Mouse (Mus musculus) spleen, adult 2 months (tissue): Measurements from ENCODE around the gene Tsc2. TPM values are rescaled to one million over a fixed set of nuclear protein-coding genes. Genes with fewer than 3 reads are reported as not detected.

Source experiments
- DNase-seq, 2 experiments: peaks; one replicate each; pipeline versions ENCODE4 v3.0.0 to v3.0.0-alpha.2; 2012 to 2021; ENCODE audit warnings: low spot score in 2 of 2, low read depth in 1 of 2
- H3K27ac ChIP-seq: fragments of 200-500 bp; 2 replicates; pipeline ENCODE4 v1.5.1; 2012; ENCODE audit warnings: low read length, inconsistent platforms; ENCODE audit not compliant: insufficient read depth
- H3K27me3 ChIP-seq: fragments of 200-500 bp; 2 replicates; pipeline ENCODE4 v1.6.1; 2012; ENCODE audit warnings: mild to moderate bottlenecking, moderate library complexity, low read length, inconsistent platforms; ENCODE audit not compliant: control insufficient read depth, insufficient read depth
- H3K36me3 ChIP-seq: fragments of 200-500 bp; 2 replicates; pipeline ENCODE4 v1.6.1; 2012; ENCODE audit warnings: mild to moderate bottlenecking, low read length, inconsistent platforms; ENCODE audit not compliant: control insufficient read depth, insufficient read depth
- H3K4me1 ChIP-seq: fragments of 200-500 bp; 2 replicates; pipeline ENCODE4 v1.6.1; 2011; ENCODE audit warnings: inconsistent platforms; ENCODE audit not compliant: control insufficient read depth, insufficient read depth, insufficient read length
- H3K4me3 ChIP-seq: fragments of 200-500 bp; 2 replicates; pipeline ENCODE4 v1.5.1; 2011; ENCODE audit warnings: mild to moderate bottlenecking, inconsistent platforms; ENCODE audit not compliant: insufficient read depth, insufficient read length; ENCODE audit errors: extremely low read depth
- CTCF ChIP-seq: fragments of 200-500 bp; IDR thresholded peaks from 2 replicates; pipeline ENCODE4 v1.5.1; 2011; ENCODE audit warnings: mild to moderate bottlenecking, inconsistent platforms; ENCODE audit not compliant: insufficient read depth, insufficient read length, insufficient replicate concordance; ENCODE audit errors: extremely low read depth
- POLR2A ChIP-seq: fragments of 200-500 bp; IDR thresholded peaks from 2 replicates; pipeline ENCODE4 v1.6.1; 2011; ENCODE audit warnings: low read depth, low read length, inconsistent platforms
- WGBS: fragments of 180-500 bp; shearing (Covaris S2); methylation state at CpG from one replicate; pipeline ENCODE4 v1.1.7; 2018; 5-methylcytosine and 5-hydroxymethylcytosine counted together
- polyA plus RNA-seq: library from polyadenylated mRNA; depleted of rRNA; stranded (reverse); fragments of >200 nt; gene quantifications from 2 replicates; pipeline ENCODE4 v1.2.3, GENCODE M21; 2012

Gene Tsc2
- polyA plus RNA-seq, 1 experiment = 86.1 TPM

DNA sequence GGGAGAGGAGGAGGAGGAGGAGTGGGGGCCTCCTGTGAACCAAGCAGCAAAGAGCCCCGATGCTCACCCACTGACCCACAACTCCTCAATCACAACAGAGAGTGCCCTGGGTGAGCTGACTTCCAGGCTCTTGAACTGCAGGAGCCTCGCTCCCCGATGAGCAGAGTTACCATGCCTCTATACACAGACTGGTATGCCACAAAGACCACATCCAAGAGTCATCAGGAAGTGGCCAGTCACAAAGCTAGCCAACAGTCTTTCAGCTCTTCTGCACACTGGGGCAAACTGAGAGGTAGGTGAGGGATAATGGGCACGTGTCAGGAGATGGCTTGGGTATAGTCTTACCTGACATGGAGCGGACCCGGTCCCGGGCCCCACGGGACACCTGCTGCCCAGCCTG is 28.5 kb downstream of the Tsc2 start:
- no peak overlapping the region for H3K4me3 ChIP-seq
- H3K36me3 ChIP-seq = peaks cover 34% of the 10 kb centered on the region
- no peaks in the 10 kb centered on the region for H3K4me1 ChIP-seq
- DNase-seq = no peak
- WGBS = 64% methylated on average over 8 of the region's 8 CpGs
- H3K27me3 ChIP-seq = no peaks in the 10 kb centered on the region
- no peak for TF ChIP-seq POLR2A
- no peak for TF ChIP-seq CTCF
- H3K27ac ChIP-seq = no peak overlapping the region

DNA sequence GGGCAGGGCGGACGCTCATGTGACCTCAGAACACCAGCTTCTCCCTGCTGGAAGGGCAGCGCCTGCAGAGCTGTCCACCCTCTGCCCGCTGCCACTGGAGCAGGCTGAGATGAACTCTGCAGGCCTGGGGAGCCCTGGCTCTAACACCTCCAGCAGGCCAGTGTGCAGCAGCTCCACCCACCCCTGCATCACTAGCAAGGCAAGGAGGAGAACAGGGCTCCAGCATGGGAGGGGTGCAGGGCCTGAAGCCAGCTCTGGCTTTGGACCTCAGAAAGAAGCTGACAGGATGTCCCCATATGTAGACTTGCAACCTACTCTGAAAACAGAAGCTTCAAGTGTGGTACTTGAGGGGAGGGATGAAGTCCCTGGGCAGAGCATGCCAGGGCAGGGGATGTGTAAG is 31.9 kb downstream of the Tsc2 start:
- peaks cover 44% of the 10 kb centered on the region for H3K36me3 ChIP-seq
- TF ChIP-seq CTCF = no peak
- no peak for TF ChIP-seq POLR2A
- no peak overlapping the region for H3K27ac ChIP-seq
- no peak for DNase-seq
- 99% methylated on average over 4 of the region's 4 CpGs for WGBS
- no peaks in the 10 kb centered on the region for H3K27me3 ChIP-seq
- H3K4me1 ChIP-seq = no peaks in the 10 kb centered on the region
- H3K4me3 ChIP-seq = no peak overlapping the region

DNA sequence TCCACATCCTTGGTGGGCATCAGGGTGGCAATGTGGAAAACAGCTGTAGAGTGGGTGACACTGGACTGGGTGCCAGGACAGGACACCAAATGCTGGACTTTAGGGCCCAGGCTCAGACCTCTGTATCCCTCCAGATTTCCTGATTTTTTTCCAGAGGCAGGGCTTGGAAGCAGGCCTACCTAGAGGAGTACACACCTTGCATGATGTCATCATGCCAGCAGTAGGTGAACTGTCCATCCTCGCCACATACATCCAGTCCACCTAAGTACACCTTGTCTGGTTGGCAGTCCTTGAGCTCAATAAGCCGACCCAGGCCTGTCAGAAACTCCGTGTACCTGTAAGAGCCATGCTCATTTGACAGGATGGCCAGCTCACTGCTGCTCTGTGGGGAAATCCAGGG is 34.4 kb downstream of the Tsc2 start:
- TF ChIP-seq POLR2A = no peak
- TF ChIP-seq CTCF = no peak
- H3K36me3 ChIP-seq = peaks cover 56% of the 10 kb centered on the region
- H3K4me3 ChIP-seq = no peak overlapping the region
- DNase-seq = no peak
- H3K27me3 ChIP-seq = no peaks in the 10 kb centered on the region
- WGBS = 93% methylated on average over 3 of the region's 3 CpGs
- no peaks in the 10 kb centered on the region for H3K4me1 ChIP-seq
- no peak overlapping the region for H3K27ac ChIP-seq

DNA sequence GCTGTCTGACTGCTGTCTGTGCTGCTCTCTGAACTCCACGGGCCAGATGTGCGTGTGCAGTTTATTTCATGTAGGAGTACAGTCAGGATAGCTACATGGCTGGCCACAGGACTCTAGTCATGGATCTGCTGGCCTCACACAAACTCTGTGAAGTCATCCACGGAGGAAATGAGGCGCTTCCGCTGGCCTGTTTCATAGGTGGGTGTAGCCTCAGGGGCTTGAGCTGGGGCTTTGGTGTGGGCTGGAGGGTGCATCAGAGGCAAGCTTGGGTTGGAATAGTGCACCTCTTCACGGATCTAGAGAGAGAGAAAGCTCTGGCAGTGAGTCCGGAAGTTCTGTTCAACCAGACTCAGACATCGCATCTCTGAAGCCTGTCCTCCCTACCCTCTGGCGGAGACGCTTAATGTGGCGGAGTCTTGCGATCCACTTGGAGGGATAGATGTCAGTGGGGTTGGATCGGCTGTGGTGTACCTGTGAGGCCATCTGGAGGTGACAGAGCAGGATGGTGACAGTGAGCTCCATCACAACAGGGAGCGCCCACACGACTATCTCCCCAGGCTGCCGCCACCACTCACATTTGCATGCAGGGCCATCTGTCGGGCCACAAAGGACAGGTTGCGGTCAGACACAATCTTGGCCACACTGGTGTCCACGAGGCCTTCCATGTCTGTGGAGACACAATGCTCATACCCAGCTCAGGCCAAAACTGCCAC is 35.8 kb downstream of the Tsc2 start:
- WGBS = 92% methylated on average over 19 of the region's 19 CpGs
- H3K4me3 ChIP-seq = no peak overlapping the region
- no peaks in the 10 kb centered on the region for H3K27me3 ChIP-seq
- no peak for DNase-seq
- H3K27ac ChIP-seq = no peak overlapping the region
- H3K4me1 ChIP-seq = no peaks in the 10 kb centered on the region
- no peak for TF ChIP-seq POLR2A
- TF ChIP-seq CTCF = no peak
- peaks cover 57% of the 10 kb centered on the region for H3K36me3 ChIP-seq

DNA sequence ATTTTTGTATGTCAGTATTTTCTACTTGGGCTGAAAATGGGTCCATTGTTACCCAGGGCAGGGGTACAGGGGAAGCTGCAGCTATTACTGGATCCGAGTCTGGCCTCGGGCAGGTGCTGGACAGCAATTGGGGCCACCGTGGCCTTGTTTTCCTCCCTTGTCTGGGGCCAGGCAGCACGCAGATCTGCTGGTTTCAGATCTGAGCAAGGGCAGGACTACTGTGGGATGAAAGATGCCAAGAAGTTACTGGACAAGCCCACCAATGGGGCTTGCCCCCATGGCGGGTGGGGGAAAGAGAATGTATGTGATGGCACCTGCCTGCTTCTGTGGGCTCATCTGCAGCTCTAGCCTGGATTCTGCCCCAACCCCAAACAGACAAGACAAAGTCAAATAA is 36.4 kb downstream of the Tsc2 start:
- WGBS = 85% methylated on average over 5 of the region's 5 CpGs
- Histone ChIP-seq H3K36me3 (peaks cover 58% of the 10 kb centered on the region), H3K4me1 (no peaks in the 10 kb centered on the region), H3K27me3 (no peaks in the 10 kb centered on the region), H3K4me3 (no peak overlapping the region), H3K27ac (no peak overlapping the region)
- TF ChIP-seq CTCF (no peak), POLR2A (no peak)
- DNase-seq = no peak

DNA sequence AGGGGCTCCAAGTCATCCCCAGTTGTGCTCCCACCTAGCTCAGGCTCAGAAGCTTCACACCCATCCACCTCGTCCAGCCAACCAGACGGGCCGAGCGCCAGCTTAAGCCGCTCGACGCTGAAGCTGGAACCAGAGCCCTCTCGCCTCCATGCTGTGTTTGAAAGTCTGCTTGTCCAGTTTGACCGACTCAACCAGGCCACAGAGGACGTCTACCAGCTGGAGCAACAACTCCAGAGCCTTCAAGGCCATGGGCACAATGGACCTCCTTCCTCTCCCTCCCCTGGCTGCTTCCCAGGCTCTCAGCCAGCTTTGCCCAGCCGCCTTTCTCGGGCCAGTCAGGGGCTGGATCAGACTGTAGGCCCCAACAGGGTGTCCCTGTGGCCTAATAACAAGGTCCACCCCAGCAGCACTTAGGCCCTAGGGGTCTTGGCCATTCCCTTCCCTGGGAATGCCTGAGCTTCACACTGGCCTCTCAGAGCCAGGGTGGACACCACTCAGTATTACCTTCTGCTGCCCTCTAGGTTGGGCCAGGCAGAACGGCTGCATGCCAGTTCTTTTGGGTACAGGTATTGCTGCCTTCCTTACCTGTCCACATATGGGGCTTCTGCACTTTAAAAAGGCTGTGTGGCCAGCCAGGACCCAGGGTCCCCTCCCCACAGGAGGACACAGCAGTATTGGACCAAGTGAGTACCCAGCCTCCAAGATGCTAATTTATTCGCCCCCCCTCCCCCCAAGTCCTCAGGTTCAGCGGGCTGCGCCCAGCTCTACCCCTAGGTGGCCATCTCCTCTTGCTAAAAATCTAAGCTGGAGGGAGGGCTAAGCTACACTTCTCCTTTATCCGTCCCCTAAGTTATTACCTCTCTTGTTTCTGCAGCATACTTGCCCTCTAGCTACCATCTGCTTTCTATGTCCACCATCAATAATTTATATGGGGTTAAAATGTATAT is 37.0 kb downstream of the Tsc2 start:
- 87% methylated on average over 17 of the region's 17 CpGs for WGBS

More for the DNA sequence above, 37.0 kb downstream of the Tsc2 start:
- Histone ChIP-seq H3K27me3 (no peaks in the 10 kb centered on the region), H3K4me3 (no peak overlapping the region), H3K27ac (no peak overlapping the region), H3K4me1 (no peaks in the 10 kb centered on the region), H3K36me3 (peaks cover 56% of the 10 kb centered on the region)
- no peak for DNase-seq
- no peak for TF ChIP-seq POLR2A
- TF ChIP-seq CTCF = no peak
